Mouse (Mus musculus) v-Abl transformed pro-B cells (cell line): ENCODE data around the gene Egln1.

ENCODE experiments used
- in situ Hi-C, 2 experiments: fragments of 400-800 bp; cut with MboI; formaldehyde crosslinking; loops; one replicate each; pipeline ENCODE4 v1.15.1; 2025; ENCODE audit not compliant: unreplicated experiment in 2 of 2

Egln1 gene

DNA sequence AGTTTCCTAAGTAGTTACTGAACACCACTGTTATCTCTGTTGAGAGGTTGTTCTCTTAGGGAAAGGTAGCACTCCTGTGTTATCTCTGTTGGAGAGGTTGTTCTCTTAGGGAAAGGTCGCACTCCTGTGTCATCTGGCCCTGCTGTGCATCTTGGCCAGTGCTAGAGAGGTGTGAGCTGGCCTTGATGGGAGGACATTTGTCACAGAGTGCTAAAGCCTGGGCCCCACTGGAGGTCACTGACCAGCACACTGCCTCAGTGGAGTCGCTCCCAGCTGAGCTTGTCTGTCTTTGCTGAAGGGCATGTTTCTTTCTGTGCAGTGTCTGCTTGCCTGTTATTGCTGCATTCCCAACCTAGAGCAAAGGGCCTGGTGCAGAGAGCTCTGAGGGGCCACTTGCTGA lies 82.0 kb downstream of the Egln1 start:
- in situ Hi-C loops = loop anchor here (10.0 to 25.0 kb wide), 2 partner anchors 168 to 1570 kb away; no protein-coding TSS in a partner anchor

DNA sequence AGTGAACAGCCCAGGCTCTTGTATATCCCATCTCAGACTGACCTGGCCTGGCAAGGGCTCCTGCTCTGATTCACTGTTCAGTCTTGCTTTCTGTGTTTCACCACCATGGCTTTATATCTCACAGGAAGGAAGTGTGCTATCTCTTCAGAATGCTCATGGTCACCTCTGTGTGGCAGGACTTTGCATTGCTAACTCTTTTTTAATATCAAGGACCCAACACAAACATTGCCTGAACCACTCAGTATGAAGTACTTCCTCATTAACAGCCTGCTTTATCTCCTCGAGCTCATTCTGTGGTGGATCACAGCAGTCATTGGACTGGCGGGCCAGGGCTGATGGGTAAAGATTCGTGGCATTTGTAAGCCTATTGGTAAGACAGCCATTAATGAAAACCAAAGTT lies 82.5 kb downstream of the Egln1 start:
- in situ Hi-C loops = loop anchor here (10.0 to 25.0 kb wide), 2 partner anchors 168 to 1571 kb away; no protein-coding TSS in a partner anchor

DNA sequence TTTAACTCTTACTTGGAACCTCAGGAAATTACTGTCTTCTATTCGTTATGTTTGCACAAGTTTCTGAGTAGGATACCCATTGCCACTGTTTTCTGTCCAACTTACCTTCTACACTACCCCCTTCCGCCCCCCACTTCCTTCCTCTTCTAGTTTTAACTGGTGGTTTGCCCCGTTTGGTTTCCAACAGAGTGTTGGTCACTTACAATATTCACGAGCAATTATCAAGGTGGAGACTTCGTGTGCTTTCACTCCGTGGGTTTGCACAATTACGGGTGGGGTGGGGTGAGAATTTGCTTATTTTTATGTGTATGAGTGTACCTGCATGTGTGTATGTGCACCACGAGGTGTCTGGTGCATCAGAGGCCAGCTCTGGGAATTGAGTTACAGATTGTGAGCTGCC lies 85.4 kb downstream of the Egln1 start:
- in situ Hi-C loops = loop anchor here (10.0 to 25.0 kb wide), 2 partner anchors 171 to 1574 kb away; no protein-coding TSS in a partner anchor

DNA sequence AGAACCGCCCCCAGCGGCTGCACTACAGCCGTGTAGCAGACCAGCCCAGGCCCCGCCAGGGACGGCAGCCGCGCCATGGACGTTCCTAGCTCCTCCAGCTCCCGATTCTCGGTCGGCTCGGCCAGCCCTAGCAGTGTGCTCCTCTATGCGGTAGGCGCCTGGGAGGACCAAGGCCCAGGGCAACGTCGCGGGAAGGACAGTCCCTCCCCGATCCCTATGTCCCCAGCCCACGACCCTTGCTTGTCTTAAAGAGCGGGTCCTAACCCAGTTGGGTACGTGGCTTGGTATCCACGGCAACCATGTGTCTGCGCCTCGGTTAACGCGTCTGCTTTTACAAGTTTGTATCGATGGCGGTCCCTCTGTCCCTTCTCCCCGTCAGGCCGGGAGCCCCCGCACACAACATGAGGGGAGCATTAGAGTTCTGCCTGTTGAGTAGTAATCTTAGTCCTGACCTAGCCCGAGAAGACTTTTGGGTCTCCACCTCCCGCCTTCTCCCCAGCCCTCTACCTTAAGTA lies 85.9 kb downstream of the Egln1 start:
- in situ Hi-C loops = loop anchor here (10.0 to 25.0 kb wide), 2 partner anchors 172 to 1574 kb away; no protein-coding TSS in a partner anchor

DNA sequence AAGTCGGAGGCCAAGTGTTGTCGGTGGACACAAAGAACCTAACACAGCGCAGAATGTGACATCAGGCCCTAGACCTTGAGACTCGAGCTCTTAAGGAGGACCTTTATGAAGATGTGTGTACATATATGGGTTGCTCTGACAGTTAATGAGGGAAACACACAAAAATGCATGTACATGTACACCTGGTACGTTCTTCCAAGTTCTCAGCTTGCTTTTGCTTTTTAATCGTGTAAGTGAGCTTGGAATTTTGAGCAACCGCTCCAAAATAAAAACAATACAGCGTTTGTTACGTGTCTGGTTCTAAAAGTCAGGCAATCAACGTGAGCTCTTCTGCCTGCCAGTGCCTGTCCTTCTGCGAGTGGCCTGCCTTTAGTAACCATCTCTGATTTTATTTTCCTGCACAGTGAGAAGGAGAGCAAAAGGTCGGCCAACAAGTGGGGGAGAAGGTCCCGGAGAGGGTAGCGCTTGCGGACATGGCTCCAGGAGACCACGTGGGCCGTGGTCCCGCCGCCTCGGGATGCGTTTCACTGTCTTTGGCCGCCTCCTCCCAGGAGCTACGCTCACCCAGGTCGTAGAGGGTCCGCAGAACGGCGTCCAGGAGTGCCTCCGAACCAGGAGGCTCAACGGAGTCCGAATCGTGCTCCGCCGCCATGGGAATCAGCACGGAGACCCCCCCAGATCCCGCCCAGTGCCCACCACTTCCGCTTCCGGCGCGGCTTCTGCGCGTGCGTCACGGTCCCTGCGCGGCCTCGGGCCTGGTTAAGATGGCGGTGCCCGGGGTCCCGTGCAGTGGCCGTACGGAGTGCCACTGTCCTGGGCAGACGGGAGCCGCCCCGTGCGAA lies 86.6 kb downstream of the Egln1 start, which contains the start of the genes Gnpat and 2810004N23Rik:
Gnpat (plus strand) TSS at position 713 of the 842 bp plus-strand sequence.
2810004N23Rik (minus strand) TSS at position 800 of the 842 bp plus-strand sequence.
- in situ Hi-C loops = loop anchor here (10.0 to 25.0 kb wide), 2 partner anchors 172 to 1575 kb away; no protein-coding TSS in a partner anchor

DNA sequence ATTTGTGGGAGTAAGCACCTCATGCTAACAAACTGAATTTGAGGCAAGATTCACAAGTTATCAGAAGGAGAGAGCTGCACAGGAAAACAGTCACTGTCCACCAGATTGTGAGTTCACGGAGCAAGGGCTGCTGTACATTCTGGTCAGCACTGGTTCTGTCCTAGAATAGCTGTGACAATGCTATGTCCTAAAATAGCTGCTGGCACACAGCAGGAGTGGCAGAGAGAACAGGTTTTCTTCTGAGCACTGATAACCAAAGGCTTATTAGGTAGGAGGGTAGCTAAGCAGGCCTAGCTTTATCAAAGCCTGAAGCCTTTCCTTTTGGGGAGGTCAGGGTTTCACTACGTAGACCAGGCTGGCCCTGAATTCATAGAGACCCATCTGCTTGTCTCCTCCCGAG lies 88.9 kb downstream of the Egln1 start:
- in situ Hi-C loops = loop anchor here (10.0 to 25.0 kb wide), 2 partner anchors 175 to 1577 kb away; no protein-coding TSS in a partner anchor

DNA sequence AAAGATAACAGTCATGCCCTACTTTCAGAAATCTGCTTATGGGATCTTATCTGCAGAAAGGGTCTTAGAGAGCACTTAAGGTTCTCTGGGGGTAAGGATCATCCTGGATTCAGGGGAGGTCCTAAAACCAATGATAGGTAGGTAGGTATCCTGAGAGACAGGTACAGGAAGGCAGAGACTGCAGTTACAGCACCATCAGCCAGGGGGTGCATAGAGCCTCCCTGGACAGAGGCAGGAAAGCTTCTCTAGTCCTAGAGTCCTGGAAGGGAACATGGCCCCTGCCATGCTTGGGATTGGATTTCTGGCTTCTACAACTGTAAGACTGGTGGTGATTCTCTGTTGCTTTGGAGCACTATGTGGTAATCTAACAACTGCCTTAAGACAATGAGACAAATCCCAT lies 89.7 kb downstream of the Egln1 start:
- in situ Hi-C loops = loop anchor here in 1 of 2 experiments (25.0 kb wide), 1 partner anchor 1578 kb away; no protein-coding TSS in a partner anchor
